Mouse (Mus musculus): Measurements from ENCODE around the gene Lrrc10b.

DNA sequence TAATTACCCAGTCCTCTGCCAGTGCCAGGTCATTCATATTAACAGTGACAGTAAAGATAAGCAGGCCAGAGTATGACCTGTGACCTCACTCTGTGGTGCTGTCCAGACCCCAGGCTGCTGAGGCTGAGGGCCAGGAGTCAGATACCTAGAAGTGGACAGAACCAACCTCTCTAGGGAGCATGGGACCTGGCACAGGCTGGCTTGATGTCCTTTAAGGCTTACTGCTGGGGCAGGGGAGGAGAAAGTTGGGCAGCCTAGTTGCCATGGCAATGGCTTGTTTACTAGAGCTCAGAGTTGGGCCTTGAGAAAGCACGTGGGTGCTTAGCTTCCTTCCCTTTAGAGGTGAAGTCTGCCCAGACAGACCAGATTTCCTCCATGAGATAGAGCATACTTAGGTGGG lies 20.5 kb downstream of the Lrrc10b start:
- TF ChIP-seq CTCF (IDR thresholded peaks at IDR 0.05; ENCODE audit: low read depth) (no peak), EP300 (IDR thresholded peaks at IDR 0.05; ENCODE audit: low read depth) (no peak)

Data from liver, postnatal 0 days (tissue).